Mouse (Mus musculus) midbrain, embryonic 15.5 days (tissue): Measurements from ENCODE around the gene Rela. TPM values are rescaled to one million over a fixed set of nuclear protein-coding genes. Genes with fewer than 3 reads are reported as not detected.

ENCODE experiments used
- ATAC-seq: fragments of 200-750 bp; cut with Nextera tagmentation; replicated peaks from 2 replicates; pipeline ENCODE4 v1.8.0; 2017; ENCODE audit warnings: moderate TSS enrichment
- H3K27ac ChIP-seq: fragments of 300-500 bp; sonication (generic); 2 replicates; pipeline ENCODE4 v1.5.1; 2015; ENCODE audit warnings: mild to moderate bottlenecking, inconsistent platforms
- H3K27me3 ChIP-seq: fragments of 300-500 bp; sonication (generic); replicated peaks from 2 replicates; pipeline ENCODE4 v1.6.1; 2015; ENCODE audit warnings: inconsistent platforms
- H3K36me3 ChIP-seq: fragments of 300-500 bp; sonication (generic); replicated peaks from 2 replicates; pipeline ENCODE4 v1.6.1; 2015; ENCODE audit warnings: inconsistent platforms
- H3K4me1 ChIP-seq: fragments of 300-500 bp; sonication (generic); 2 replicates; pipeline ENCODE4 v1.6.1; 2015; ENCODE audit warnings: inconsistent platforms
- H3K4me2 ChIP-seq: fragments of 300-500 bp; sonication (generic); 2 replicates; pipeline ENCODE4 v1.6.1; 2015; ENCODE audit warnings: inconsistent platforms, mild to moderate bottlenecking, moderate library complexity
- H3K4me3 ChIP-seq: fragments of 300-500 bp; sonication (generic); 2 replicates; pipeline ENCODE4 v1.5.1; 2015; ENCODE audit warnings: mild to moderate bottlenecking, inconsistent platforms
- H3K9ac ChIP-seq: fragments of 300-500 bp; sonication (generic); 2 replicates; pipeline ENCODE4 v1.6.1; 2015; ENCODE audit warnings: mild to moderate bottlenecking, inconsistent platforms
- H3K9me3 ChIP-seq: fragments of 300-500 bp; sonication (generic); 2 replicates; pipeline ENCODE4 v1.6.1; 2016; ENCODE audit warnings: inconsistent platforms
- WGBS: fragments of 180-500 bp; shearing (Covaris S2); methylation state at CpG from one replicate; pipeline ENCODE4 v1.1.7; 2015; ENCODE audit warnings: mixed read lengths; 5-methylcytosine and 5-hydroxymethylcytosine counted together
- microRNA-seq: library from miRNA; unstranded; fragments of <30 nt; microRNA quantifications from one replicate; pipeline ENCODE4, GENCODE M21; 2016
- polyA plus RNA-seq: library from polyadenylated mRNA; unstranded; fragments of >200 nt; fragmentation: Nextera tagmentation; extraction: Ambion mirVana; gene quantifications from 2 replicates; pipeline ENCODE4 v1.2.1, GENCODE M21; 2015

Gene Rela
- polyA plus RNA-seq, 1 experiment from 2014 or later: 36.9 TPM

DNA sequence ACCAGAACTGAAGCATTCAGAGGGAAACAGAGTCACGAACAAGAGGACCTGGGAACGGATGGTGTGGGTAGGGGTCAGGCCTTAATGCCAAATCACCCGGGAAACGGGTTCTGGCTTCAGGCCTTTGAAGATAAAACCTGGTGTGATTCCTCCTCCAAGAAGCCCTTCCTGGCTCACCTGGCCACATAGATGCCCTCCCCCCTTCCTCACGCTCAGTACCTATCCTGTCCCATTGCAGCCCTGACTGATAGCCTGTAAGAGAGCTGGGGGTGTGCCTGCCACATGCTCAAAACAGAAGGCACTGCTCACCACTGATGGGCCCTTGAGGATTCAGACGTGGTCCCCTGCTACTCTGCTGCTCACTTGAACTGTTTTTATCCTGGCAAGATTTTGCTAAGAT is 56.5 kb downstream of the Rela start:
- Histone ChIP-seq H3K27ac (no peak overlapping the region), H3K4me2 (no peak overlapping the region), H3K9me3 (no peaks in the 10 kb centered on the region), H3K27me3 (0 out of 2 replicates have a peak, but pooled peaks cover 3% of the 10 kb centered on the region), H3K9ac (no peak overlapping the region), H3K4me1 (peaks cover 49% of the 10 kb centered on the region), H3K4me3 (no peak overlapping the region), H3K36me3 (peaks cover 12% of the 10 kb centered on the region; the same call in 1 of the 2 replicates)
- ATAC-seq: no peak
- WGBS: 83% methylated on average over 6 of the region's 6 CpGs

DNA sequence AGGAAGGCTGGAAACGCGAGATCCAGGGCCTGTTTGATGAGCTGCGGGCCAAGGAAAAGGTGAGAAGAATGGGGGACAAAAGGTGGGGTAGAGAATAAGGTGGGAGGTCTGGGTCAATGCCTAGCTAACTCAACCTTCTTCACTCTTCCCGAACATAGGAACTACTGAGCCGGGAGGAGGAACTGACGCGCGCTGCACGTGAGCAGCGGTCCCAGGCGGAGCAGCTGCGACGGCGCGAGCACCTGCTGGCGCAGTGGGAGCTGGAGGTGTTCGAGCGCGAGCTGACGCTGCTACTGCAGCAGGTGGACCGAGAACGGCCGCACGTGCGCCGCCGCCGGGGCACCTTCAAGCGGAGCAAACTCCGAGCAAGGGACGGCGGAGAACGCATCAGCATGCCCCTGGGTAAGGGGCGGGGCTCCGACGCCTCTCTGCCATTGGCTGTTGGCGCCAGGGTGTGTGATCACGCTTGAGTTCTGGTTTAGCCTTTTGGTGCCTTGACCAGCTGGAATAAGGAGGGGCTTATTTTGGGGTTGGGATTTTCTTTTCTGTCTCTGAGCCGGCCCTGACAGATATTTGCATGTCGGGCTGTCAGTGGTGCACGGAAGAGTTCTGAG is 58.7 kb downstream of the Rela start:
- H3K4me1 ChIP-seq: peaks cover 30% of the 10 kb centered on the region
- ATAC-seq: no peak
- 0 out of 2 replicates have a peak, but pooled peaks cover 3% of the 10 kb centered on the region for H3K27me3 ChIP-seq
- H3K9me3 ChIP-seq: no peaks in the 10 kb centered on the region
- 7% methylated on average over 41 of the region's 41 CpGs for WGBS
- H3K4me3 ChIP-seq: peak overlapping the region; percentile 33
- H3K36me3 ChIP-seq: peaks cover 26% of the 10 kb centered on the region; the same call in 1 of the 2 replicates
- peak overlapping the region; percentile 47 for H3K4me2 ChIP-seq
- H3K27ac ChIP-seq: no peak overlapping the region
- no peak overlapping the region for H3K9ac ChIP-seq

Small RNA genes within 50 kb of the gene (microRNA-seq; reads per million reads assigned to microRNA genes)
- gene Mir6987: not detected

Other genes with a start within 250 kb of the Rela start
- 72.5 and 77.3 TPM in 2 replicates for gene Sart1, start 248.8 kb upstream of the Rela start, polyA plus RNA-seq
- not detected in 2 replicates for gene Tsga10ip, start 235.0 kb upstream of the Rela start, polyA plus RNA-seq
- gene Drap1, start 212.5 kb upstream of the Rela start, polyA plus RNA-seq: 291 and 296 TPM in 2 replicates
- gene AI837181, start 212.3 kb upstream of the Rela start, polyA plus RNA-seq: 71.5 and 74.9 TPM in 2 replicates
- 0.40 TPM in 1 of 2 replicates, not detected in the other for gene Fosl1, start 189.9 kb upstream of the Rela start, polyA plus RNA-seq
- 11.7 and 13.2 TPM in 2 replicates for gene Ccdc85b, start 179.6 kb upstream of the Rela start, polyA plus RNA-seq
- gene Fibp, start 176.9 kb upstream of the Rela start, polyA plus RNA-seq: 180 and 185 TPM in 2 replicates
- 5.4 and 6.5 TPM in 2 replicates for gene Ctsw, start 169.0 kb upstream of the Rela start, polyA plus RNA-seq
- 41.3 and 45.9 TPM in 2 replicates for gene Efemp2, start 163.5 kb upstream of the Rela start, polyA plus RNA-seq
- 54.3 and 60.2 TPM in 2 replicates for gene Mus81, start 149.1 kb upstream of the Rela start, polyA plus RNA-seq
- gene Cfl1, start 147.0 kb upstream of the Rela start, polyA plus RNA-seq: 3,624 and 3,631 TPM in 2 replicates
- 0.17 TPM in 1 of 2 replicates, not detected in the other for gene 1700020D05Rik, start 133.7 kb upstream of the Rela start, polyA plus RNA-seq
- 106 and 111 TPM in 2 replicates for gene Snx32, start 126.9 kb upstream of the Rela start, polyA plus RNA-seq
- 0.10 and 0.13 TPM in 2 replicates for gene Ovol1, start 76.8 kb upstream of the Rela start, polyA plus RNA-seq
- gene Ap5b1, start 69.5 kb upstream of the Rela start, polyA plus RNA-seq: 3.0 and 3.1 TPM in 2 replicates
- 56.2 and 57.7 TPM in 2 replicates for gene Rnaseh2c, start 35.6 kb upstream of the Rela start, polyA plus RNA-seq
- gene Kat5, start 27.2 kb upstream of the Rela start, polyA plus RNA-seq: 82.3 and 84.7 TPM in 2 replicates
- gene Sipa1, start 26.2 kb downstream of the Rela start, polyA plus RNA-seq: 17.1 and 19.6 TPM in 2 replicates
- gene Map3k11, start 51.3 kb downstream of the Rela start, polyA plus RNA-seq: 12.5 and 14.0 TPM in 2 replicates
- 29.2 TPM in 2 replicates for gene Pcnx3, start 51.4 kb downstream of the Rela start, polyA plus RNA-seq
- gene Kcnk7, start 66.9 kb downstream of the Rela start, polyA plus RNA-seq: 0.19 and 0.28 TPM in 2 replicates
- gene Ehbp1l1, start 88.8 kb downstream of the Rela start, polyA plus RNA-seq: 23.7 and 25.5 TPM in 2 replicates
- gene Fam89b, start 92.2 kb downstream of the Rela start, polyA plus RNA-seq: 158 and 165 TPM in 2 replicates
- gene Ltbp3, start 103.4 kb downstream of the Rela start, polyA plus RNA-seq: 8.2 and 12.6 TPM in 2 replicates
- gene Scyl1, start 133.9 kb downstream of the Rela start, polyA plus RNA-seq: 87.6 and 94.7 TPM in 2 replicates
- gene Frmd8, start 237.8 kb downstream of the Rela start, polyA plus RNA-seq: 16.1 and 19.2 TPM in 2 replicates
- 2.0 and 2.9 TPM in 2 replicates for gene Slc25a45, start 240.3 kb downstream of the Rela start, polyA plus RNA-seq